Mouse (Mus musculus): ENCODE results near the gene Mmp7.
A peak's percentile ranks its signal among the peaks of the same experiment; 100 is the strongest.

Gene Mmp7

GRCm38 (mm10) chr9:7691790-7692189 lies at the start of gene Mmp7:
Gene Mmp7, plus strand, starts transcription at chr9:7692090.
- no peak for DNase-seq (ENCODE audit: low spot score)

GRCm38 (mm10) chr9:7647901-7648300 lies 44.0 kb upstream of the Mmp7 start:
- DNase-seq (ENCODE audit: low spot score): no peak

GRCm38 (mm10) chr9:7650397-7651180 lies 41.3 kb upstream of the Mmp7 start:
- DNase-seq (ENCODE audit: low spot score): no peak

GRCm38 (mm10) chr9:7652351-7653085 lies 39.4 kb upstream of the Mmp7 start:
- DNase-seq (ENCODE audit: low spot score): no peak

- DNase-seq (ENCODE audit: low spot score): no peak
Observed at GRCm38 (mm10) chr9:7657946-7658345, 33.9 kb upstream of the Mmp7 start.

GRCm38 (mm10) chr9:7659469-7660020 lies 32.3 kb upstream of the Mmp7 start:
- DNase-seq (ENCODE audit: low spot score): no peak

GRCm38 (mm10) chr9:7661371-7661770 lies 30.5 kb upstream of the Mmp7 start:
- DNase-seq (ENCODE audit: low spot score): no peak

GRCm38 (mm10) chr9:7669674-7670073 lies 22.2 kb upstream of the Mmp7 start:
- no peak for DNase-seq (ENCODE audit: low spot score)

GRCm38 (mm10) chr9:7672985-7673384 lies 18.9 kb upstream of the Mmp7 start:
- DNase-seq (ENCODE audit: low spot score): no peak

GRCm38 (mm10) chr9:7678154-7678837 lies 13.6 kb upstream of the Mmp7 start:
- DNase-seq (ENCODE audit: low spot score): no peak

- DNase-seq (ENCODE audit: low spot score): no peak
Observed at GRCm38 (mm10) chr9:7682081-7682618, 9.7 kb upstream of the Mmp7 start.

- DNase-seq (ENCODE audit: low spot score): no peak
Observed at GRCm38 (mm10) chr9:7686024-7686423, 5.9 kb upstream of the Mmp7 start.

- DNase-seq (ENCODE audit: low spot score): no peak
Observed at GRCm38 (mm10) chr9:7689799-7690198, 2.1 kb upstream of the Mmp7 start.

GRCm38 (mm10) chr9:7693961-7694360 lies 2.1 kb downstream of the Mmp7 start:
- DNase-seq (ENCODE audit: low spot score): no peak

- no peak for DNase-seq (ENCODE audit: low spot score)
Observed at GRCm38 (mm10) chr9:7695646-7696045, 3.8 kb downstream of the Mmp7 start.

- DNase-seq (ENCODE audit: low spot score): no peak
Observed at GRCm38 (mm10) chr9:7708698-7709097, 16.8 kb downstream of the Mmp7 start.

- DNase-seq (ENCODE audit: low spot score): no peak
Observed at GRCm38 (mm10) chr9:7711196-7711595, 19.3 kb downstream of the Mmp7 start.

- peak; percentile 60 for DNase-seq (ENCODE audit: low spot score)
Observed at GRCm38 (mm10) chr9:7714062-7714907, 22.4 kb downstream of the Mmp7 start.

- no peak for DNase-seq (ENCODE audit: low spot score)
Observed at GRCm38 (mm10) chr9:7714908-7715175, 23.0 kb downstream of the Mmp7 start.

GRCm38 (mm10) chr9:7721543-7721942 lies 29.7 kb downstream of the Mmp7 start:
- no peak for DNase-seq (ENCODE audit: low spot score)

- no peak for DNase-seq (ENCODE audit: low spot score)
Observed at GRCm38 (mm10) chr9:7728997-7729396, 37.1 kb downstream of the Mmp7 start.

- DNase-seq (ENCODE audit: low spot score): no peak
Observed at GRCm38 (mm10) chr9:7742696-7743095, 50.8 kb downstream of the Mmp7 start.

Data from c-Kit-positive CD71-positive TER-119-positive erythroid progenitor cells, embryonic 14.5 days (primary cell).